Mouse (Mus musculus): ENCODE results near the gene Zan. TPM values are rescaled to one million over a fixed set of nuclear protein-coding genes. Genes with fewer than 3 reads are reported as not detected.

Zan gene
- polyA plus RNA-seq, 1 experiment from 2014 or later = 0.04 TPM

DNA sequence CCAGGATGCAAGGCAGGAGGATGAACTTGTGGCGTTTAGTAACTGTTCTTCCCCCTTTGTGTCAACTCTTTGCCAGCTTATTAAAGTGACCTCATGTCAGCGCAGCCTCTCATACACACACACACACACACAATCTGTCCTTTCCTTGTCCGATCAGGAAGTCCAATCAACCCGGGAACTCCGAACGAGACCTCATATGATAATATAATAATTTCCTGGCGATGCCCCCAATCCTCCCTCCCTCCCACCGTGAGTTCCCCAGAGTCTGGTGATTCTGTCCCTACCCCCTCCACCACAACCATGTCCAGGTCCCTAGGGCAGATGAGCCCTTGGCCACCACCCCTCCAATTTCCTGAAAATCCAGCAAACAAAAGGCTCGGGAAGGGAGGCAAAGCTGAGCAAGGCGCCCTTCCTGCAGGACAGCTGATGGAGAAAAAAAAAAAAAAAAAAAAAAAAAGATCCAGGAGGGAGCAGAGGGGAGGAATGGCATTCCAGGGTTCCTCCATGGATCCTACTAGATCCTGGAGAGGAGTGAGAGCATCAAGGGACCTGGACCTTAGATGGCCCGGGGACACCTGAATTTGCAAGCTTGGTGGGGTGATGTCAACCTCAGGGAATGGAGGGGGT lies 138.1 kb downstream of the Zan start:
- peak overlapping the region; percentile 49 for H3K4me3 ChIP-seq
- H3K27ac ChIP-seq (replicated peaks) = peak overlapping the region; percentile 88
- peaks cover 27% of the 10 kb centered on the region for H3K4me1 ChIP-seq
- no peaks in the 10 kb centered on the region for H3K9me3 ChIP-seq
- ATAC-seq (ENCODE audit: extremely low read depth, insufficient number of reproducible peaks, low FRiP score, low TSS enrichment) = no peak
- no peaks in the 10 kb centered on the region for H3K27me3 ChIP-seq (replicated peaks)
- H3K4me2 ChIP-seq = peak overlapping the region; percentile 70
- WGBS = 3% methylated on average over 11 of the region's 11 CpGs
- H3K9ac ChIP-seq = peak overlapping the region; percentile 75
- no peaks in the 10 kb centered on the region for H3K36me3 ChIP-seq

- Histone ChIP-seq H3K9ac (peak overlapping the region; percentile 75), H3K27me3 (replicated peaks) (no peaks in the 10 kb centered on the region), H3K4me2 (peak overlapping the region; percentile 70), H3K9me3 (no peaks in the 10 kb centered on the region), H3K27ac (replicated peaks) (peak overlapping the region; percentile 88), H3K4me1 (peaks cover 27% of the 10 kb centered on the region), H3K36me3 (no peaks in the 10 kb centered on the region), H3K4me3 (peak overlapping the region; percentile 49)
- peak; percentile 59; the same call in 1 of the 2 replicates for ATAC-seq (ENCODE audit: extremely low read depth, insufficient number of reproducible peaks, low FRiP score, low TSS enrichment)
- under 1% methylated on average over 19 of the region's 19 CpGs for WGBS
Measured at GRCm38 (mm10) chr5:137338256-137338655, 138.6 kb downstream of the Zan start.

DNA sequence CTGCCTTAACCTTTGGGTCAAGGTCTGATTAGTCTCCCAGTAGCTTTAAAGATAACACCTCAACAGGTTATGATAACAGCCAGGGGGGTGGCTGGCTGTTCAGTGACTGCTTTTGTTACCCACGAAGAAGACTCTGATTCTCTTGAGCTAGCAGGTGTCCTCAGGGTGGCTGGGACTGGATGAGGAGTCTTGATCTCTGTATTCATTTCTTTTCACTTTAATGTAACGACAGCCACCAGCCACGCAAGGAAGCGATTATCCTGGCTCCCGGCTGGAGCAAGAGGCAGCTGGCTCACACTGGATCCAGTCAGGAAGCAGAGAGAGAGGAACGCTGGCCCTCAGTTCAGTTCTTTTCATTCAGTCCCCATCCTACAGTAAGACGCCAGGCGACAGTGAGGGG lies 139.7 kb downstream of the Zan start:
- H3K9me3 ChIP-seq = no peaks in the 10 kb centered on the region
- H3K9ac ChIP-seq = peak overlapping the region; percentile 52; the same call in 1 of the 2 replicates
- H3K4me3 ChIP-seq = no peak overlapping the region
- H3K4me2 ChIP-seq = no peak overlapping the region
- H3K27ac ChIP-seq (replicated peaks) = peak overlapping the region; percentile 32
- no peaks in the 10 kb centered on the region for H3K27me3 ChIP-seq (replicated peaks)
- no peak for ATAC-seq (ENCODE audit: extremely low read depth, insufficient number of reproducible peaks, low FRiP score, low TSS enrichment)
- 31% methylated on average over 8 of the region's 8 CpGs for WGBS
- no peaks in the 10 kb centered on the region for H3K36me3 ChIP-seq
- H3K4me1 ChIP-seq = peaks cover 32% of the 10 kb centered on the region

DNA sequence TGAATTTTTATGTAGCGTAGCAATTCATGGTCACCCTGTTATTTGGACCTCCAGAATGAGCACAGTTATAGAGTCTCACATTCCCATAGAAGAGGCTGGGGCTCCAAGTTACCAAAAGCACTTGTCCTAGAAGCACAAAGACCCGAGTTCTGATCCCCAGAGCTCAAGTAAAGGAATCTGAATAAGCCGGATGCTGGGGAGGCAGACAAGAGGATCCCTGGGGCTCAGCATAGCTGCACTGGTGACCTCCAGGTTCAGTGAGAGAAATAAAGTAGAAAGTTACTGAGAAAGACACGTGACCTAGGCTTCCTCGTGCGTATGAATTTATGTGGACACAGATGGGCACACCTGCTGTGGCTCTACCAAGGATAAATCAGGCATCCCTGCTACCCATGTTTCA lies 141.8 kb downstream of the Zan start:
- no peaks in the 10 kb centered on the region for H3K9me3 ChIP-seq
- H3K4me2 ChIP-seq = no peak overlapping the region
- no peak overlapping the region for H3K4me3 ChIP-seq
- H3K9ac ChIP-seq = no peak overlapping the region
- peaks cover 29% of the 10 kb centered on the region for H3K4me1 ChIP-seq
- no peaks in the 10 kb centered on the region for H3K27me3 ChIP-seq (replicated peaks)
- no peak for ATAC-seq (ENCODE audit: extremely low read depth, insufficient number of reproducible peaks, low FRiP score, low TSS enrichment)
- WGBS = 71% methylated on average over 6 of the region's 6 CpGs
- H3K36me3 ChIP-seq = peaks cover 5% of the 10 kb centered on the region; the same call in 1 of the 2 replicates
- H3K27ac ChIP-seq (replicated peaks) = no peak overlapping the region

- Histone ChIP-seq H3K4me1 (peaks cover 22% of the 10 kb centered on the region), H3K4me3 (peak overlapping the region; percentile 63), H3K36me3 (peaks cover 10% of the 10 kb centered on the region; the same call in 1 of the 2 replicates), H3K4me2 (peak overlapping the region; percentile 86), H3K27me3 (replicated peaks) (no peaks in the 10 kb centered on the region), H3K27ac (replicated peaks) (no peak overlapping the region), H3K9ac (no peak overlapping the region), H3K9me3 (no peaks in the 10 kb centered on the region)
- 51% methylated on average over 10 of the region's 10 CpGs for WGBS
- ATAC-seq (ENCODE audit: extremely low read depth, insufficient number of reproducible peaks, low FRiP score, low TSS enrichment) = no peak
Measured at GRCm38 (mm10) chr5:137334317-137334716, 142.5 kb downstream of the Zan start.

GRCm38 (mm10) chr5:137333512-137334174 lies 143.2 kb downstream of the Zan start, which contains the start of gene Slc12a9:
Slc12a9 (minus strand) TSS chr5:137333597.
- peak; percentile 90 for ATAC-seq (ENCODE audit: extremely low read depth, insufficient number of reproducible peaks, low FRiP score, low TSS enrichment)
- Histone ChIP-seq H3K27me3 (replicated peaks) (no peaks in the 10 kb centered on the region), H3K9ac (peak within 1 kb of the TSS; percentile 84), H3K36me3 (peaks cover 10% of the 10 kb centered on the region; the same call in 1 of the 2 replicates), H3K4me2 (peak within 1 kb of the TSS; percentile 86), H3K4me3 (peak within 1 kb of the TSS; percentile 63), H3K4me1 (peaks cover 16% of the 10 kb centered on the region), H3K27ac (replicated peaks) (no peak within 1 kb of the TSS), H3K9me3 (no peaks in the 10 kb centered on the region)
- under 1% methylated on average over 44 of the region's 44 CpGs for WGBS

- Histone ChIP-seq H3K36me3 (peaks cover 17% of the 10 kb centered on the region; the same call in 1 of the 2 replicates), H3K4me2 (peak overlapping the region; percentile 86), H3K4me3 (peak overlapping the region; percentile 63), H3K9me3 (no peaks in the 10 kb centered on the region), H3K27ac (replicated peaks) (no peak overlapping the region), H3K27me3 (replicated peaks) (no peaks in the 10 kb centered on the region), H3K4me1 (peaks cover 16% of the 10 kb centered on the region), H3K9ac (peak overlapping the region; percentile 84)
- 19% methylated on average over 15 of the region's 15 CpGs for WGBS
- peak; percentile 10; the same call in 1 of the 2 replicates for ATAC-seq (ENCODE audit: extremely low read depth, insufficient number of reproducible peaks, low FRiP score, low TSS enrichment)
Measured at GRCm38 (mm10) chr5:137332857-137333511, 143.9 kb downstream of the Zan start.

GRCm38 (mm10) chr5:137330910-137331309 lies 146.0 kb downstream of the Zan start:
- Histone ChIP-seq H3K4me2 (no peak overlapping the region), H3K36me3 (peaks cover 33% of the 10 kb centered on the region), H3K9ac (no peak overlapping the region), H3K27me3 (replicated peaks) (no peaks in the 10 kb centered on the region), H3K4me3 (no peak overlapping the region), H3K9me3 (no peaks in the 10 kb centered on the region), H3K4me1 (peaks cover 5% of the 10 kb centered on the region; the same call in 1 of the 2 replicates), H3K27ac (replicated peaks) (no peak overlapping the region)
- ATAC-seq (ENCODE audit: extremely low read depth, insufficient number of reproducible peaks, low FRiP score, low TSS enrichment) = no peak
- 87% methylated on average over 7 of the region's 7 CpGs for WGBS

Other genes with a start within 250 kb of the Zan start
- 12.7 and 14.8 TPM in 2 replicates for gene Ache, start 189.5 kb downstream of the Zan start, polyA plus RNA-seq (2015; fragmentation: Nextera tagmentation; extraction: Ambion mirVana)
- 8.1 and 8.8 TPM in 2 replicates for gene Ufsp1, start 182.4 kb downstream of the Zan start, polyA plus RNA-seq (2015; fragmentation: Nextera tagmentation; extraction: Ambion mirVana)
- 84.9 and 88.1 TPM in 2 replicates for gene Srrt, start 169.4 kb downstream of the Zan start, polyA plus RNA-seq (2015; fragmentation: Nextera tagmentation; extraction: Ambion mirVana)
- gene Trip6, start 162.7 kb downstream of the Zan start, polyA plus RNA-seq (2015; fragmentation: Nextera tagmentation; extraction: Ambion mirVana) = 44.7 and 47.3 TPM in 2 replicates
- gene Slc12a9, start 143.5 kb downstream of the Zan start, polyA plus RNA-seq (2015; fragmentation: Nextera tagmentation; extraction: Ambion mirVana) = 8.1 and 8.7 TPM in 2 replicates
- gene Ephb4, start 127.0 kb downstream of the Zan start, polyA plus RNA-seq (2015; fragmentation: Nextera tagmentation; extraction: Ambion mirVana) = 33.1 and 37.6 TPM in 2 replicates
- 43.6 and 43.9 TPM in 2 replicates for gene Pop7, start 25.5 kb upstream of the Zan start, polyA plus RNA-seq (2015; fragmentation: Nextera tagmentation; extraction: Ambion mirVana)
- gene Gigyf1, start 41.5 kb upstream of the Zan start, polyA plus RNA-seq (2015; fragmentation: Nextera tagmentation; extraction: Ambion mirVana) = 8.4 and 8.8 TPM in 2 replicates
- not detected in 2 replicates for gene Epo, start 56.2 kb upstream of the Zan start, polyA plus RNA-seq (2015; fragmentation: Nextera tagmentation; extraction: Ambion mirVana)
- 299 and 300 TPM in 2 replicates for gene Gnb2, start 56.4 kb upstream of the Zan start, polyA plus RNA-seq (2015; fragmentation: Nextera tagmentation; extraction: Ambion mirVana)
- 0.27 and 0.35 TPM in 2 replicates for gene Actl6b, start 76.5 kb upstream of the Zan start, polyA plus RNA-seq (2015; fragmentation: Nextera tagmentation; extraction: Ambion mirVana)
- gene Tfr2, start 92.8 kb upstream of the Zan start, polyA plus RNA-seq (2015; fragmentation: Nextera tagmentation; extraction: Ambion mirVana) = 0.59 and 2.5 TPM in 2 replicates
- 16.4 and 18.4 TPM in 2 replicates for gene Mospd3, start 124.0 kb upstream of the Zan start, polyA plus RNA-seq (2015; fragmentation: Nextera tagmentation; extraction: Ambion mirVana)
- gene Pcolce, start 136.7 kb upstream of the Zan start, polyA plus RNA-seq (2015; fragmentation: Nextera tagmentation; extraction: Ambion mirVana) = 113 and 114 TPM in 2 replicates
- 0.12 and 0.23 TPM in 2 replicates for gene Fbxo24, start 151.9 kb upstream of the Zan start, polyA plus RNA-seq (2015; fragmentation: Nextera tagmentation; extraction: Ambion mirVana)
- 21.8 and 24.2 TPM in 2 replicates for gene Lrch4, start 152.1 kb upstream of the Zan start, polyA plus RNA-seq (2015; fragmentation: Nextera tagmentation; extraction: Ambion mirVana)
- gene Gm20605, start 152.1 kb upstream of the Zan start, polyA plus RNA-seq (2015; fragmentation: Nextera tagmentation; extraction: Ambion mirVana) = 5.5 TPM in 2 replicates
- gene Sap25, start 164.3 kb upstream of the Zan start, polyA plus RNA-seq (2015; fragmentation: Nextera tagmentation; extraction: Ambion mirVana) = 3.9 and 4.1 TPM in 2 replicates
- 0.14 TPM in 1 of 2 replicates, not detected in the other for gene Irs3, start 168.7 kb upstream of the Zan start, polyA plus RNA-seq (2015; fragmentation: Nextera tagmentation; extraction: Ambion mirVana)
- gene Agfg2, start 207.7 kb upstream of the Zan start, polyA plus RNA-seq (2015; fragmentation: Nextera tagmentation; extraction: Ambion mirVana) = 19.7 and 20.7 TPM in 2 replicates